Mouse (Mus musculus): ENCODE results near the gene Mad1l1.

The Mad1l1 gene

GRCm38 (mm10) chr5:140324058-140324457, 2.7 kb upstream of the Mad1l1 start:
- peak; percentile 73 for DNase-seq (ENCODE audit: low read depth, low spot score)

- DNase-seq (ENCODE audit: low read depth, low spot score): peak; percentile 83
These were observed 614 bp upstream of the Mad1l1 start for GRCm38 (mm10) chr5:140321756-140322575.

- no peak for DNase-seq (ENCODE audit: low read depth, low spot score)
These were observed 4.6 kb downstream of the Mad1l1 start for GRCm38 (mm10) chr5:140316716-140317115.

- DNase-seq (ENCODE audit: low read depth, low spot score): no peak
These were observed 13.8 kb downstream of the Mad1l1 start for GRCm38 (mm10) chr5:140307602-140308001.

GRCm38 (mm10) chr5:140306016-140306415, 15.3 kb downstream of the Mad1l1 start:
- DNase-seq (ENCODE audit: low read depth, low spot score): peak; percentile 32

- DNase-seq (ENCODE audit: low read depth, low spot score): no peak
These were observed 23.1 kb downstream of the Mad1l1 start for GRCm38 (mm10) chr5:140298291-140298690.

GRCm38 (mm10) chr5:140292152-140292551, 29.2 kb downstream of the Mad1l1 start:
- DNase-seq (ENCODE audit: low read depth, low spot score): peak; percentile 62

- DNase-seq (ENCODE audit: low read depth, low spot score): no peak
These were observed 32.2 kb downstream of the Mad1l1 start for GRCm38 (mm10) chr5:140289161-140289560.

GRCm38 (mm10) chr5:140288287-140288686, 33.1 kb downstream of the Mad1l1 start:
- DNase-seq (ENCODE audit: low read depth, low spot score): no peak

- DNase-seq (ENCODE audit: low read depth, low spot score): no peak
These were observed 36.6 kb downstream of the Mad1l1 start for GRCm38 (mm10) chr5:140284761-140285160.

- DNase-seq (ENCODE audit: low read depth, low spot score): no peak
These were observed 37.3 kb downstream of the Mad1l1 start for GRCm38 (mm10) chr5:140284011-140284410.

GRCm38 (mm10) chr5:140282900-140283299, 38.5 kb downstream of the Mad1l1 start:
- DNase-seq (ENCODE audit: low read depth, low spot score): no peak

- peak; percentile 92 for DNase-seq (ENCODE audit: low read depth, low spot score)
These were observed 39.0 kb downstream of the Mad1l1 start for GRCm38 (mm10) chr5:140282376-140282775.

GRCm38 (mm10) chr5:140280205-140280604, 41.1 kb downstream of the Mad1l1 start:
- DNase-seq (ENCODE audit: low read depth, low spot score): no peak

GRCm38 (mm10) chr5:140276779-140277178, 44.6 kb downstream of the Mad1l1 start:
- DNase-seq (ENCODE audit: low read depth, low spot score): no peak

- no peak for DNase-seq (ENCODE audit: low read depth, low spot score)
These were observed 50.2 kb downstream of the Mad1l1 start for GRCm38 (mm10) chr5:140270976-140271685.

- no peak for DNase-seq (ENCODE audit: low read depth, low spot score)
These were observed 53.0 kb downstream of the Mad1l1 start for GRCm38 (mm10) chr5:140268396-140268795.

GRCm38 (mm10) chr5:140267061-140267460, 54.3 kb downstream of the Mad1l1 start:
- DNase-seq (ENCODE audit: low read depth, low spot score): no peak

GRCm38 (mm10) chr5:140264825-140265575, 56.4 kb downstream of the Mad1l1 start:
- DNase-seq (ENCODE audit: low read depth, low spot score): no peak

GRCm38 (mm10) chr5:140263754-140264749, 57.3 kb downstream of the Mad1l1 start:
- DNase-seq (ENCODE audit: low read depth, low spot score): peak; percentile 16

- DNase-seq (ENCODE audit: low read depth, low spot score): no peak
These were observed 59.0 kb downstream of the Mad1l1 start for GRCm38 (mm10) chr5:140262401-140262800.
